Mouse (Mus musculus): ENCODE data around the gene F10. TPM values are rescaled to one million over a fixed set of nuclear protein-coding genes. Genes with fewer than 3 reads are reported as not detected.
"Not testable (repeated sequence)": the region's sequence is repeated elsewhere in the genome, so short reads cannot be mapped to it uniquely, and the experiment has no call there.

F10 gene
- polyA plus RNA-seq, 1 experiment from 2014 or later, result 0.35 TPM

GRCm38 (mm10) chr8:13073255-13073654, 36.1 kb downstream of the F10 start:
- Histone ChIP-seq H3K9ac (no peak overlapping the region), H3K36me3 (ENCODE audit: poor library complexity, severe bottlenecking) (peaks cover 59% of the 10 kb centered on the region)

GRCm38 (mm10) chr8:13075044-13075443, 37.9 kb downstream of the F10 start:
- no peak overlapping the region for H3K4me2 ChIP-seq
- ATAC-seq, result no peak
- H3K36me3 ChIP-seq (ENCODE audit: poor library complexity, severe bottlenecking), result peaks cover 77% of the 10 kb centered on the region
- no peak overlapping the region for H3K27ac ChIP-seq
- H3K27me3 ChIP-seq, result no peaks in the 10 kb centered on the region
- H3K4me3 ChIP-seq, result no peak overlapping the region
- no peaks in the 10 kb centered on the region for H3K4me1 ChIP-seq
- H3K9ac ChIP-seq, result no peak overlapping the region
- 92% methylated on average over 8 of the region's 8 CpGs for WGBS
- no peaks in the 10 kb centered on the region for H3K9me3 ChIP-seq (replicated peaks)

More at GRCm38 (mm10) chr8:13073255-13073654, 36.1 kb downstream of the F10 start:
- no peak overlapping the region for H3K4me3 ChIP-seq
- H3K27me3 ChIP-seq, result no peaks in the 10 kb centered on the region
- no peaks in the 10 kb centered on the region for H3K4me1 ChIP-seq
- ATAC-seq, result no peak
- H3K9me3 ChIP-seq (replicated peaks), result no peaks in the 10 kb centered on the region
- no peak overlapping the region for H3K27ac ChIP-seq
- WGBS, result 94% methylated on average over 11 of the region's 11 CpGs
- H3K4me2 ChIP-seq, result no peak overlapping the region

GRCm38 (mm10) chr8:13075579-13075978, 38.5 kb downstream of the F10 start:
- H3K9ac ChIP-seq; ATAC-seq; H3K4me2 ChIP-seq; H3K27me3 ChIP-seq; H3K27ac ChIP-seq; H3K4me1 ChIP-seq; H3K4me3 ChIP-seq; H3K9me3 ChIP-seq (replicated peaks): not testable (repeated sequence)
- H3K36me3 ChIP-seq (ENCODE audit: poor library complexity, severe bottlenecking), result peaks cover 82% of the 10 kb centered on the region
- 88% methylated on average over 1 of the region's 1 CpGs for WGBS

GRCm38 (mm10) chr8:13077542-13077941, 40.4 kb downstream of the F10 start:
- H3K9ac ChIP-seq, result no peak overlapping the region
- no peak overlapping the region for H3K4me3 ChIP-seq
- H3K9me3 ChIP-seq (replicated peaks), result no peaks in the 10 kb centered on the region
- ATAC-seq, result no peak
- no peak overlapping the region for H3K4me2 ChIP-seq
- H3K27ac ChIP-seq, result no peak overlapping the region
- no peaks in the 10 kb centered on the region for H3K27me3 ChIP-seq
- 89% methylated on average over 7 of the region's 7 CpGs for WGBS
- H3K36me3 ChIP-seq (ENCODE audit: poor library complexity, severe bottlenecking), result peaks cover 100% of the 10 kb centered on the region
- H3K4me1 ChIP-seq, result no peaks in the 10 kb centered on the region

- Histone ChIP-seq H3K4me2 (peak overlapping the region; percentile 96), H3K36me3 (ENCODE audit: poor library complexity, severe bottlenecking) (peaks cover 22% of the 10 kb centered on the region), H3K4me1 (peaks cover 33% of the 10 kb centered on the region), H3K9me3 (replicated peaks) (no peaks in the 10 kb centered on the region), H3K27ac (peak overlapping the region; percentile 94), H3K9ac (peak overlapping the region; percentile 95), H3K4me3 (peak overlapping the region; percentile 94), H3K27me3 (no peaks in the 10 kb centered on the region)
- peak; percentile 83 for ATAC-seq
- WGBS, result under 1% methylated on average over 44 of the region's 45 CpGs
Observed at GRCm38 (mm10) chr8:13104691-13105086, 67.6 kb downstream of the F10 start.

- Histone ChIP-seq H3K27ac (peak within 1 kb of the TSS; percentile 94), H3K4me1 (peaks cover 33% of the 10 kb centered on the region), H3K27me3 (no peaks in the 10 kb centered on the region), H3K4me3 (peak within 1 kb of the TSS; percentile 94), H3K4me2 (peak within 1 kb of the TSS; percentile 96), H3K9ac (peak within 1 kb of the TSS; percentile 95), H3K36me3 (ENCODE audit: poor library complexity, severe bottlenecking) (peaks cover 16% of the 10 kb centered on the region; the same call in 1 of the 2 replicates), H3K9me3 (replicated peaks) (no peaks in the 10 kb centered on the region)
- ATAC-seq, result peak; percentile 96
- under 1% methylated on average over 59 of the region's 87 CpGs for WGBS
Observed at GRCm38 (mm10) chr8:13105087-13105881, 68.2 kb downstream of the F10 start, which contains the start of the genes Pcid2 and Cul4a. TSS of gene Pcid2 (minus strand) at chr8:13105459. TSS of gene Cul4a (plus strand) at chr8:13105621.

- Histone ChIP-seq H3K27ac (peak overlapping the region; percentile 94), H3K9me3 (replicated peaks) (no peaks in the 10 kb centered on the region), H3K9ac (peak overlapping the region; percentile 95), H3K4me2 (peak overlapping the region; percentile 96), H3K27me3 (no peaks in the 10 kb centered on the region), H3K36me3 (ENCODE audit: poor library complexity, severe bottlenecking) (peaks cover 10% of the 10 kb centered on the region; the same call in 1 of the 2 replicates), H3K4me1 (peaks cover 36% of the 10 kb centered on the region), H3K4me3 (peak overlapping the region; percentile 94)
- peak; percentile 48 for ATAC-seq
- WGBS, result under 1% methylated on average over 53 of the region's 63 CpGs
Observed at GRCm38 (mm10) chr8:13105908-13106551, 68.9 kb downstream of the F10 start.

Other genes with a start within 250 kb of the F10 start
- 80.3 and 99.0 TPM in 2 replicates for gene Mcf2l, start 163.5 kb upstream of the F10 start, polyA plus RNA-seq (2015; fragmentation: Nextera tagmentation; extraction: Ambion mirVana)
- gene F7, start 11.3 kb upstream of the F10 start, polyA plus RNA-seq (2015; fragmentation: Nextera tagmentation; extraction: Ambion mirVana), result 0.09 and 0.15 TPM in 2 replicates
- gene Proz, start 23.6 kb downstream of the F10 start, polyA plus RNA-seq (2015; fragmentation: Nextera tagmentation; extraction: Ambion mirVana), result 0.92 and 1.1 TPM in 2 replicates
- 49.8 and 52.5 TPM in 2 replicates for gene Pcid2, start 68.2 kb downstream of the F10 start, polyA plus RNA-seq (2015; fragmentation: Nextera tagmentation; extraction: Ambion mirVana)
- 66.3 and 69.0 TPM in 2 replicates for gene Cul4a, start 68.3 kb downstream of the F10 start, polyA plus RNA-seq (2015; fragmentation: Nextera tagmentation; extraction: Ambion mirVana)
- 194 and 201 TPM in 2 replicates for gene Lamp1, start 121.9 kb downstream of the F10 start, polyA plus RNA-seq (2015; fragmentation: Nextera tagmentation; extraction: Ambion mirVana)
- 23.6 and 26.9 TPM in 2 replicates for gene Grtp1, start 163.3 kb downstream of the F10 start, polyA plus RNA-seq (2015; fragmentation: Nextera tagmentation; extraction: Ambion mirVana)
- gene Adprhl1, start 216.9 kb downstream of the F10 start, polyA plus RNA-seq (2015; fragmentation: Nextera tagmentation; extraction: Ambion mirVana), result 0.97 TPM in 1 of 2 replicates, not detected in the other

All from forebrain, embryonic 13.5 days (tissue).